Mouse (Mus musculus): Measurements from ENCODE around the gene Sh3bp4. TPM values are rescaled to one million over a fixed set of nuclear protein-coding genes. Genes with fewer than 3 reads are reported as not detected.

Gene Sh3bp4
- 25.4 and 28.7 TPM in 2 replicates for polyA plus RNA-seq (2015; fragmentation: Nextera tagmentation; extraction: Ambion mirVana)

DNA sequence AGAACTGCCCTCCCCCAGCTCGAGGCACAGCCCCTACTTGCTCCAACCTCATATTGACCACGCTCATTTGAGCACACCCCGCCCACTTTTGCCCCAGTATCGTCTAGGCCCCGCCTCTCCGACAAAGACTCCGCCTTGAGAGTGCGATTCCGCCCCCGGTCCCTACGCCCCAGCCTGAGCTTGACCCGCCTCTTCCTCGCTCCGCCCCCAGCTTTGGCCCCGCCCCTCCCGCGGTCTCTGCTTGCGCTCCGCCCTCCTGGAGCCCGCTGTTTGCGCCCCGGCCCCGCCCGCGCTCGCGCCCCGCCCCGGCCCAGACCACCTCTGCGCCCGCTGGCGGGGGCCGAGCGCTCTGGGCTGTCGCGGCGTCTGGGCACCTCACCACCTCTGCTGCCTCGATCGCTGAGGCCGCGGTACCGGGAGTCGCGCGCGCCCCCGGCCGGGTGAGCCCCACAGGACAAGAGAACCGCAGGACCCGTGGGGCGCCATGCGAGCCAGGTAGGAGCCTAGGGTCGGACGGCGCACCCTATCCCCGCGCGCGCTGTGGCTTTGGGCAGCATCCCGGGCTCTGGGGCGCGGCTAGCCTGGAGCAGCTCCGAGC is at the start of gene Sh3bp4:
TSS of gene Sh3bp4 (plus strand) at position 313 of the 598 bp plus-strand sequence.
- H3K27ac ChIP-seq: peak within 1 kb of the TSS; percentile 93
- peak within 1 kb of the TSS; percentile 84 for H3K4me2 ChIP-seq
- H3K27me3 ChIP-seq: no peaks in the 10 kb centered on the region
- under 1% methylated on average over 62 of the region's 63 CpGs for WGBS
- 0 out of 2 replicates have a peak, but pooled peaks cover 3% of the 10 kb centered on the region for H3K36me3 ChIP-seq
- peaks cover 49% of the 10 kb centered on the region for H3K4me1 ChIP-seq
- H3K9me3 ChIP-seq (replicated peaks): no peaks in the 10 kb centered on the region
- ATAC-seq (replicated peaks; ENCODE audit: low FRiP score): peak; percentile 96
- H3K9ac ChIP-seq: peak within 1 kb of the TSS; percentile 90
- H3K4me3 ChIP-seq (replicated peaks): peak within 1 kb of the TSS; percentile 70

DNA sequence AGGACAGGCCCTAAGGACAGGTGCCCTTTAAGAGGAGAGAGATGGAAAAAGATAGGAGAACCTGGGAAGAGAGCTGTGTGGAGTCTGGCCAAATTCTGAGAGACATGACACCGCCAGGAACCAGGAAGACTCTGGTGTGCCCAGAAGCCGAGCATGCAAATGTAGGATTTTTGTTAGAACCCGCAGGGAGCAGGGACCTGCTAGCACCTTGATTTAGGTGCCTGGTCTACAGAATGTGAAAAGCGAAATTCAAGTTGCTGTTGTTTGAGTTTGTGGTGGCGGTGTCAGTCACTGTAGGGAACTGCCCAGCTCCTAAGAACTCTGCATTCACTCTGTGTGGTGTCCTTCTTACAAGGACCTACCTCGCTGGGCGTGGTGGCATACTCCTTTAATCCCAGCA is 47.2 kb upstream of the Sh3bp4 start:
- H3K4me3 ChIP-seq (replicated peaks): no peak overlapping the region
- no peak overlapping the region for H3K4me2 ChIP-seq
- no peak overlapping the region for H3K9ac ChIP-seq
- no peaks in the 10 kb centered on the region for H3K9me3 ChIP-seq (replicated peaks)
- WGBS: 85% methylated on average over 7 of the region's 7 CpGs
- H3K27ac ChIP-seq: no peak overlapping the region
- peaks cover 23% of the 10 kb centered on the region for H3K4me1 ChIP-seq
- ATAC-seq (replicated peaks; ENCODE audit: low FRiP score): no peak
- H3K27me3 ChIP-seq: no peaks in the 10 kb centered on the region
- no peaks in the 10 kb centered on the region for H3K36me3 ChIP-seq

DNA sequence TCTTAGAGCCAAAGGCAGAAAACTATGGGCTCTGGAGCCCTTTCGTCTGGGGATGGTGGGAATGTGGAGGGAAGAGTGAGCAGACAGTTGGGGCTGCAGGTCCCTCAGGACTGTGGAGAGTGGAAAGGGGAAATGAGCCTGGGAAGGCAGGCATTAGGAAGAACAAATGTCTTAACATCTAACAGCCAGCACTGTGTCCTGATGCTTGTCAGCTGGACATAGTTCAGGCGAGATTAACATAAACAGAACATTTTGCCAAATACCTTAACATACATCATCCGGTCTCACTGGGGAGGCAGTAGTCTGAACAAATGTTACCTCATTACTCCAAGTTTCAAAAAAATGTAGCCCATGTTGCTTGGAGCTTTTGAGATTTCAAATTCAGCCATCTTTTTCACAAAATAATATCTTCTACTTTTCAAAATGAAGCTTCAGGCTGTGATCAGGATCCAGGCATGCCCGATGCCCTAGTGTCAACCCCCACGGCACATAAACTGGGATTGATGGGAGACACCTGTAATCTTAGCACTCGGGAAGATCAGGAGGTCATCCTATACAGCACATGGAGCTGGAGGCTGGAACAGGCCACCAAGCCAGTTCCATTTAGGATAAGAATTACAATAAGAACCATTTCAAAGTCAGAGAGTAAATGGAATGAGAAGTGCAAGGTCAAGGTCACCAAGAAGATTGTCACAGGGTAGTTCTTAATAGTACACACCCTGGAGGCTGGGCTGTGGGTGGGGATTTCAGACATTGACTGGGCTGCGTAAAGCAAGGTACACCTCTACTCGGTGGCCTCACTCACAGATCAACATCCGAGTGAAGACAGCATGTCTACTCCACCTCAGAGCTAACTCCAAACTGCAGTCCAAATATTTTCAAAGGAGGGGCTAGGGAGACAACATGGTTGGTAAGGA is 45.3 kb upstream of the Sh3bp4 start:
- Histone ChIP-seq H3K27me3 (no peaks in the 10 kb centered on the region), H3K27ac (peak overlapping the region; percentile 89), H3K9me3 (replicated peaks) (no peaks in the 10 kb centered on the region), H3K4me3 (replicated peaks) (no peak overlapping the region), H3K4me1 (peaks cover 33% of the 10 kb centered on the region), H3K9ac (no peak overlapping the region), H3K36me3 (no peaks in the 10 kb centered on the region), H3K4me2 (no peak overlapping the region)
- 30% methylated on average over 9 of the region's 9 CpGs for WGBS
- ATAC-seq (replicated peaks; ENCODE audit: low FRiP score): peak; percentile 80

DNA sequence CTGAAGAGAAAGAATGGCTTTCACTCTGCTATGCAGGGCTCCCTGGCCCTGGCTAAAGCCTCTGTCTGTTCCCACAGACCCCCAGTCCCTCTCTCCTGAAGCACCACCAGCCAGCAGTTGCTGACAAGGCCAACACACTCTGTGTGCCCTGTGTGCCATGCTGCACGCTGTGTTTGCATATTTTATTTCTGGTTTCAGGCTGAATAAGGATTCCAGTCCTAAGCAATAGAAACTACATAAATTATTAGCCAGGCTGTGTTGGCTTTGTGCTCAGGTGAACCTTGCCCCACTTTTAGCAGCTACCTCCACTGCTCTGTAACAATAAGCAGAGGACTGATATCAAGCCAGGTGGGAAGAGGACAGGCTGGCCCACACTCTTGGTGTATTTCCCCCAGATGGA is 44.2 kb upstream of the Sh3bp4 start:
- no peak overlapping the region for H3K4me2 ChIP-seq
- 53% methylated on average over 1 of the region's 1 CpGs for WGBS
- no peak overlapping the region for H3K4me3 ChIP-seq (replicated peaks)
- peak; percentile 75 for ATAC-seq (replicated peaks; ENCODE audit: low FRiP score)
- peaks cover 33% of the 10 kb centered on the region for H3K4me1 ChIP-seq
- H3K27ac ChIP-seq: peak overlapping the region; percentile 89
- no peak overlapping the region for H3K9ac ChIP-seq
- H3K36me3 ChIP-seq: no peaks in the 10 kb centered on the region
- H3K27me3 ChIP-seq: no peaks in the 10 kb centered on the region
- no peaks in the 10 kb centered on the region for H3K9me3 ChIP-seq (replicated peaks)

DNA sequence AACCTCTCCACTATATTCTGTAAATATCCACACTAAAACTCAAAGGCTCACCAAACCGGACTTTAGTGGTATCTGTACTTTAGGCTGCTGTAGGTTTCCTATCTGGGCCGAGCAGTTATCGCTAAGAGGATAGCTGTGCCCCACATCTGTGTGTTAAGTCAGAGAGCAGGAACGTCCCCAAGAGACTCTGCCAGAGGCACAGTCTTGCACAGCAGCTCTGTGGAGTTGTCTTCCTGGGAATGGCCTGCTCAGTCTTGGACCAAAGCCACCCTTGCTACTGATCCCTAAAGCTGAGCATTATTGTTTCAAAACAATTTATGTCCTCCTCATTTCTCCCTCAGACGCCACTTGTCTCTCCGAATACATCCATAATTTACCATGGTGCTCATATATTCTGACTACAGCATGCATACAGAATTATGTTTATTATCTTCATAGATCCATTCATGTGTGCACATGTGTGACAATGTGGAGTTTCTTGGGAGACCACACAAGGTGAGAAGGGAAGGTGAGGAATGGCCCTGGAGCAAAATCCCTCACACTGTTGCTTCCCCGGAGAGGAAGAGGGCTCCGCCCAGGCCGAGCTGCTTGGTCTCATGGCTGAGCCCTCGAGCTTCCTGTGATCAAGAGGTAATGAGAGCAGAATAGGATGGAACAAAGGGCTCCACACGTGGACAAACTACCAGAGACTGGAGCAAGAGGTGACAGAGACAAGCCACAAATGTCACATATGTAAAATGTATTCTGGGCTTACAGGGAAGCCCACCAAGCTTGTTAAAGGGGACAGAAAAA is 40.9 kb upstream of the Sh3bp4 start:
- Histone ChIP-seq H3K4me3 (replicated peaks) (no peak overlapping the region), H3K9ac (no peak overlapping the region), H3K27me3 (no peaks in the 10 kb centered on the region), H3K36me3 (no peaks in the 10 kb centered on the region), H3K9me3 (replicated peaks) (no peaks in the 10 kb centered on the region), H3K4me2 (no peak overlapping the region), H3K4me1 (peaks cover 40% of the 10 kb centered on the region), H3K27ac (0 out of 2 replicates have a peak overlapping the region, but pooled peaks have one; percentile 15)
- ATAC-seq (replicated peaks; ENCODE audit: low FRiP score): no peak
- WGBS: 64% methylated on average over 11 of the region's 11 CpGs

DNA sequence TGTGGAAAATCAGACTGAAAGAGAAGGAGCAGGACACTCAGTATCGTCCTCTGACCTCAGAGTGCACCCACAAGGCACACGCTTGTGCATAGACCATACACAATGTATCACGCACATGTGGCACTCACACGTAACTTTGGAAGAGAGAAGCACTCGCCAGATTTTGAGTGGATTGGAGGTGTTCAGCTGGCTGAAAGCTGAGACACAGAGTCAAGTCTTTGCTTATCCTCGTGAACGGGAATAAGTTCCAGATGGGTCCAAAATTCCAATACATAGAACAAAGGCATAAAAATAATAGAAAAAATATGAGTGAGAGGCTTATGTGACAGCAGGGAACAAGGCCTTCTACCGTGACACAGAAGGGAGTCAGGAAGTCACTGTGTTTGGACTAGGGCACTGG is 36.6 kb upstream of the Sh3bp4 start:
- H3K4me1 ChIP-seq: peaks cover 18% of the 10 kb centered on the region
- ATAC-seq (replicated peaks; ENCODE audit: low FRiP score): no peak

DNA sequence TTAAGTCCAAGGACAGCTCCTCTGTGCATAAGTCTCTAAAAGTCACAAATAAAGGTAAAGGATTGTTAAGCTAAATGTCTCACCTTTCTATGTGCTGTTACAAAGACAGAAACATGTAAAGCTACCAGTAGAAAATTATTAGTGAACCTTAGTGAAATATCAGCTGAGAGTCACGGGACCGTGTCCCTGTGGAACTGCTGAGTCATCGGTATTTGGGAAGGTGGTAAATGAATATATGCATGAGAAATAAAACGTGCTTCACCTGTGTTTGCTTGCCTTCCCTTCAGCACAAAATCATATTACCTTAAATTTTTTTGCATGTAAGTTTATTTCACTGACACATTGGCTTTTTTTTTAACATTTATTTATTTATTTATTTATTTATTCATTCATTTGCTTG is 36.2 kb upstream of the Sh3bp4 start:
- Histone ChIP-seq H3K9me3 (replicated peaks) (no peaks in the 10 kb centered on the region), H3K27me3 (no peaks in the 10 kb centered on the region), H3K4me3 (replicated peaks) (no peak overlapping the region), H3K4me2 (no peak overlapping the region), H3K4me1 (peaks cover 16% of the 10 kb centered on the region), H3K36me3 (no peaks in the 10 kb centered on the region), H3K27ac (peak overlapping the region; percentile 55; the same call in 1 of the 2 replicates), H3K9ac (no peak overlapping the region)
- WGBS: 63% methylated on average over 4 of the region's 4 CpGs
- ATAC-seq (replicated peaks; ENCODE audit: low FRiP score): no peak

More for the DNA sequence above, 36.6 kb upstream of the Sh3bp4 start:
- Histone ChIP-seq H3K36me3 (no peaks in the 10 kb centered on the region), H3K4me2 (no peak overlapping the region), H3K4me3 (replicated peaks) (no peak overlapping the region), H3K27me3 (no peaks in the 10 kb centered on the region), H3K27ac (peak overlapping the region; percentile 55; the same call in 1 of the 2 replicates), H3K9me3 (replicated peaks) (no peaks in the 10 kb centered on the region), H3K9ac (no peak overlapping the region)
- 51% methylated on average over 8 of the region's 8 CpGs for WGBS

DNA sequence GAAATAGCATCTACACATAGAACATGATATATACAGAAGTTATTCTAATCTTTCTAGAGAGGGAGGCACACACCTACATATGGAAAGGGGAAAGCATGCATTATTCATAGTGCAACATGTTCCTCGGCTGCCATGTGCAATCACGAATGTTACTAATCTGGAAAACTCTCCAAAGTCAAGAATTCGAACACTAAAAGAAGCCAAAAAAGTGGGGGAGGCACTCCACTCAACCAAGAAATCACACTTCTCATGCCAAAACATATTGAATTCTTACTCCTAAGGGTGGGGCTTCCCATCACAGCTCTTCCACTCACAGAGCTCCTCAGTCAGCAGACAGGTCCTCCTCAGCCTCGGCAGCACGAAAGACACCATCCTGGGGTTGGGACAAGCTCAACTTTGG is 35.1 kb upstream of the Sh3bp4 start:
- ATAC-seq (replicated peaks; ENCODE audit: low FRiP score): no peak
- Histone ChIP-seq H3K27ac (no peak overlapping the region), H3K4me2 (no peak overlapping the region), H3K9ac (no peak overlapping the region), H3K4me1 (peaks cover 19% of the 10 kb centered on the region), H3K4me3 (replicated peaks) (no peak overlapping the region), H3K9me3 (replicated peaks) (no peaks in the 10 kb centered on the region), H3K36me3 (no peaks in the 10 kb centered on the region), H3K27me3 (no peaks in the 10 kb centered on the region)
- 74% methylated on average over 5 of the region's 5 CpGs for WGBS

DNA sequence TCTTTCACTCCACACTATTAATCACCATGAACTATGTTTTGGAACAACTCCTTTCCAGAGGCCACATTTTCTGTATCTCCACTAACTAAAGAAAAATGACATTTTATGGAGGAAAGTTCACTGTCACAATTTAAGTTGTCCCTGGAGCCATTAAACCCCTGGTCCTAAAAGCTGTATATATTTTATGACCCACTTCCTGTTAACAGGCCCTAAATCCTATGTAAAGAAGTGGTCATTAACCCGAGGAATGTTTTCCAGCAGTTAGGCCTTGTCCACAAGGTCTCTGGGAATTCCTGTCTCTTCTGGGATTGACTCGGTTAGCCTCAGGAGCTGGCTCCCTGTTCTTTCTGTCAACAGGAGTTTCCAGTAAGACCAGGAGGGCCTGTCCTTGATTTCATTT is 30.4 kb upstream of the Sh3bp4 start:
- Histone ChIP-seq H3K4me3 (replicated peaks) (no peak overlapping the region), H3K36me3 (no peaks in the 10 kb centered on the region), H3K27ac (peak overlapping the region; percentile 24; the same call in 1 of the 2 replicates), H3K4me1 (peaks cover 26% of the 10 kb centered on the region), H3K27me3 (no peaks in the 10 kb centered on the region), H3K9me3 (replicated peaks) (no peaks in the 10 kb centered on the region), H3K9ac (no peak overlapping the region), H3K4me2 (no peak overlapping the region)
- WGBS: 17% methylated on average over 2 of the region's 2 CpGs
- peak; percentile 66; the same call in 1 of the 2 replicates for ATAC-seq (replicated peaks; ENCODE audit: low FRiP score)

DNA sequence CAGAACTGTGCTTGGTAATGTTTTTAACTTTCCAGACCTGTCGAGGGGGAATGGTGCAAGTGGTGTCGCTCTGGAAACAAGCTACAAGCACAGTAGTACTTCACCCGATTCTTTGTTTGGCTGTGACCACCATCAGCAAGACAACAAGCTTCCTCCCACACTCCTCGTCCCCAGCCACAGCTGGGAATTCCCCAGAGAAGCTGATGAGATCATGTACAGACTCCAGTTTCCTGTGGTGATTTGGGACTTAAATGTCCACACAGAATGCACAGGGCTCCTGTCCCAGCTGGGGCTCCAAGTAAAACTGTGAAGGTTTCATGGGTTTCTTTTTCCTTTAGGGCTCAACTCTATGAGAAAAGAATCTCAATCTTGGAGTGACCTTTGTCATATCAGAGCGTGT is 28.9 kb upstream of the Sh3bp4 start:
- 37% methylated on average over 5 of the region's 5 CpGs for whole genome bisulfite sequencing
- Histone ChIP-seq H3K27ac (peak overlapping the region; percentile 47), H3K9me3 (replicated peaks) (no peaks in the 10 kb centered on the region)

DNA sequence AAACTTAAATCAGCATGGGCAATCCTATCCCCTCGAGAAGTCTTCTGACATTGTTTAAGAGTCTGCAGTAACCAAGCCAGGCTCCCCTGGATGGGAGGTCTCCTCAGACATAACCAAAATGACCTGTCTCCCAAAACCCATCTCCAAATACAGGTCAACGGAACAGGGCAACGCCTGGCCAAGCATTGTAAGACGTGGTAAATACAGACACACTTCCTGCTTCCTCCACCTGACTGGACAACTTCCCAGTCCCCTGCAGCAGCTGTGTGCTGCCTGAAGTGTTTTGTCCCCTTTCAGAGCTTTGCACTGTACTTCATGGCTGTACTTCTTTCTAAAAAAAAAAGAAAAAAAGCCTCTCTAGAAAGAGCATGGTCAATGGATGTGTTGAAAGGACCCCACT is 28.1 kb upstream of the Sh3bp4 start:
- H3K4me1 ChIP-seq: peaks cover 26% of the 10 kb centered on the region
- ATAC-seq (replicated peaks; ENCODE audit: low FRiP score): no peak
- WGBS: 76% methylated on average over 4 of the region's 4 CpGs

More for the DNA sequence above, 28.9 kb upstream of the Sh3bp4 start:
- peaks cover 26% of the 10 kb centered on the region for H3K4me1 ChIP-seq
- no peak overlapping the region for H3K4me2 ChIP-seq
- 0 out of 2 replicates have a peak, but pooled peaks have one; percentile 18 for ATAC-seq (replicated peaks; ENCODE audit: low FRiP score)
- no peaks in the 10 kb centered on the region for H3K27me3 ChIP-seq
- H3K4me3 ChIP-seq (replicated peaks): no peak overlapping the region
- H3K9ac ChIP-seq: no peak overlapping the region
- no peaks in the 10 kb centered on the region for H3K36me3 ChIP-seq

More for the DNA sequence above, 28.1 kb upstream of the Sh3bp4 start:
- H3K4me3 ChIP-seq (replicated peaks): no peak overlapping the region
- H3K4me2 ChIP-seq: no peak overlapping the region
- H3K36me3 ChIP-seq: no peaks in the 10 kb centered on the region
- H3K27me3 ChIP-seq: no peaks in the 10 kb centered on the region
- H3K9ac ChIP-seq: no peak overlapping the region
- H3K27ac ChIP-seq: 0 out of 2 replicates have a peak overlapping the region, but pooled peaks have one; percentile 47
- H3K9me3 ChIP-seq (replicated peaks): no peaks in the 10 kb centered on the region
